Mouse (Mus musculus): ENCODE results near the gene AL607142.1. TPM values are rescaled to one million over a fixed set of nuclear protein-coding genes. Genes with fewer than 3 reads are reported as not detected.

The AL607142.1 gene
- total and polyA plus RNA-seq, 2 experiments from 2014 or later, result not detected

DNA sequence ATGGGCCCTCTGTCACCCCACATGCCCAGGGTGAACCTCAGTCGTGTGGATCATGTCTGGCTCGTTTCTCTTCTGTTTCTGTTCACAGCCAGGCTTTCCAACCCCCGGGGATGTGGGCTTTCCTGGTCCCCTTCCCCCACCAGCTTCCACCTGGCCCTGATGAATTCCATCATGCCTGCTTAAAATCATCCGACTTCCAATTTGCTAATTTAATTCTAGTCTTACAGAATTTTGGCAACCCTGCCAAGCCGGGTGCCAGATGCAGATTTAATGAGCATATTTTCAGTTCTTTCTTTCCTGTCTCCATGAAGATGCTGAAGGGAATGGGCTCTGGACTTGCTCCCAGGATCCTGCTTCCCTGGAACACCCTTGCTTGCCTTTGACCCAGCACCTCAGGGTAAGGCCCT lies 19.7 kb upstream of the AL607142.1 start:
- ATAC-seq (no peak), DNase-seq (ENCODE audit: low spot score) (peak; percentile 26)
- Histone ChIP-seq H3K36me3 (ENCODE audit: insufficient read depth, low read length) (no peaks in the 10 kb centered on the region), H3K4me3 (ENCODE audit: low read length) (no peak overlapping the region), H3K4me2 (ENCODE audit: low read depth, low read length) (no peak overlapping the region), H3K27me3 (ENCODE audit: insufficient read depth, low read length) (no peaks in the 10 kb centered on the region), H3K4me1 (ENCODE audit: insufficient read depth, low read length) (no peaks in the 10 kb centered on the region; the same call in 1 of the 2 replicates), H3K9ac (replicated peaks; ENCODE audit: low read length) (no peak overlapping the region), H3K27ac (no peak overlapping the region), H3K9me3 (ENCODE audit: low read length) (no peaks in the 10 kb centered on the region)
- 24% methylated on average over 5 of the region's 5 CpGs for WGBS
- no peak for TF ChIP-seq CTCF (IDR thresholded peaks at IDR 0.05; ENCODE audit: low read depth)

DNA sequence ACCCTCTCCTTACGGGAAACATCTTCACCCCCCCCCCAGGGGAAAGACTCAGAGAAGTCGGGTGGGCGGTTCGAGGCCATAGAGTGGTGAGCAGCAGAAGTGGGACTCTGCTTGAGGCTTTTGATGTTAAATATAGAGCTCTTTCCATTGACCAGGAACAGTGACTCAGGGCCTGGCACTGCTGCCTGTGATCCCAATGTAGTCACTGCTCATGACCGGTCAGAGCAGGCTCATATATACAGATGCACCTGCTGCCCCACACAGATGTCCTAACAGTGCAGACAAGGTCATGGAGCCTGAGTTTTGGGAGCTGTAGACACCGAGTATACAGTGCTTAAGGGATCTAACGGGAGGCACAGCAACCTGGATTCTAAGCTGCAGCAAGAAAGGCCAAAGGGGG lies 18.9 kb upstream of the AL607142.1 start:
- DNase-seq (ENCODE audit: low spot score) (no peak), ATAC-seq (no peak)
- H3K4me1 ChIP-seq (ENCODE audit: insufficient read depth, low read length), result no peaks in the 10 kb centered on the region; the same call in 1 of the 2 replicates
- no peak for TF ChIP-seq CTCF (IDR thresholded peaks at IDR 0.05; ENCODE audit: low read depth)
- 83% methylated on average over 7 of the region's 7 CpGs for WGBS
- H3K4me2 ChIP-seq (ENCODE audit: low read depth, low read length), result no peak overlapping the region
- H3K36me3 ChIP-seq (ENCODE audit: insufficient read depth, low read length), result no peaks in the 10 kb centered on the region
- H3K9ac ChIP-seq (replicated peaks; ENCODE audit: low read length), result no peak overlapping the region
- no peak overlapping the region for H3K27ac ChIP-seq
- H3K4me3 ChIP-seq (ENCODE audit: low read length), result no peak overlapping the region
- H3K27me3 ChIP-seq (ENCODE audit: insufficient read depth, low read length), result no peaks in the 10 kb centered on the region
- no peaks in the 10 kb centered on the region for H3K9me3 ChIP-seq (ENCODE audit: low read length)

DNA sequence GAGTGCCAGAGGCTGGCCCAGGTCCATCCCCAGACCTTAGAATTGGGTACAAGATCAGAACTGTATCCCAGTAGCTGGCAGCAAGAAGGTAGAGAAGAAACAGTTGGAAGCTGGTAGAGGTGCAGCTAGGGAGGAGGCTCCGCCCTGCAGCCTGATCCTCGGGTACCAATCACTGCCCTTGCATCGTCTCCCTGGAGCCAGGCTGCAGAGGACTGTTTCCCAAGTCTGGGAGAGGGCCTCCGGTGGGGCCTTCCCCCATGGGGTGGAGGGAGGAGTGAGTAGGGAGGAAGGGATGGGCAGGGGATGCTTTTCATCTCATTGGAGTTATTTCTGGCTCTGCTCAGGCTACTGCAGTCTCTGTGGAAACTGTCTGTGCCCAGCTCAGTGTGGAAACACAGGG lies 17.7 kb upstream of the AL607142.1 start:
- Histone ChIP-seq H3K4me2 (ENCODE audit: low read depth, low read length) (no peak overlapping the region), H3K9me3 (ENCODE audit: low read length) (no peaks in the 10 kb centered on the region), H3K4me3 (ENCODE audit: low read length) (no peak overlapping the region), H3K4me1 (ENCODE audit: insufficient read depth, low read length) (no peaks in the 10 kb centered on the region; the same call in 1 of the 2 replicates), H3K27ac (no peak overlapping the region), H3K27me3 (ENCODE audit: insufficient read depth, low read length) (no peaks in the 10 kb centered on the region), H3K9ac (replicated peaks; ENCODE audit: low read length) (no peak overlapping the region), H3K36me3 (ENCODE audit: insufficient read depth, low read length) (no peaks in the 10 kb centered on the region)
- 40% methylated on average over 4 of the region's 4 CpGs for WGBS
- ATAC-seq (no peak), DNase-seq (ENCODE audit: low spot score) (no peak)
- no peak for TF ChIP-seq CTCF (IDR thresholded peaks at IDR 0.05; ENCODE audit: low read depth)

DNA sequence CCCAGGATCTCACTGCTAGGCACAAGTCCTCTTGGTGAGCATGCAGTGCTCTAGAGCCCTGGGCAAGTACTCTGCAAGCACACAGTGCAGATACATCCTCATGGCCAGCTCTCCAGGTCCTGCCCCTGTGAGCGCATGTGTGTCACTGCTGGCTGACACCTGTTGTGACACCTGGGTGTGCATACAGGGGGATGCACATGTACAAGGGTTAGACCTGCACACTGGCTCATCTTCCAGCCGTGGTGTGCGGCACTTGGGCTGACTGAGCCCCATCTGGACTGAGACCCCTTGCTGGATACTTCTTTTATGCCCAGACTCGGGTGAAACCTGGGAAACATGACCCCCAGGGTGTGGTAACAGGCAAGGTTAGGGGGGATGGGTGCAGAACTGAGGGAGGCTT lies 16.5 kb upstream of the AL607142.1 start:
- Histone ChIP-seq H3K9me3 (ENCODE audit: low read length) (no peaks in the 10 kb centered on the region), H3K4me1 (ENCODE audit: insufficient read depth, low read length) (no peaks in the 10 kb centered on the region; the same call in 1 of the 2 replicates), H3K9ac (replicated peaks; ENCODE audit: low read length) (no peak overlapping the region), H3K4me2 (ENCODE audit: low read depth, low read length) (no peak overlapping the region), H3K27ac (no peak overlapping the region), H3K4me3 (ENCODE audit: low read length) (no peak overlapping the region), H3K36me3 (ENCODE audit: insufficient read depth, low read length) (no peaks in the 10 kb centered on the region), H3K27me3 (ENCODE audit: insufficient read depth, low read length) (no peaks in the 10 kb centered on the region)
- no peak for TF ChIP-seq CTCF (IDR thresholded peaks at IDR 0.05; ENCODE audit: low read depth)
- 81% methylated on average over 4 of the region's 4 CpGs for WGBS
- no peak for DNase-seq (ENCODE audit: low spot score)
- ATAC-seq, result no peak

DNA sequence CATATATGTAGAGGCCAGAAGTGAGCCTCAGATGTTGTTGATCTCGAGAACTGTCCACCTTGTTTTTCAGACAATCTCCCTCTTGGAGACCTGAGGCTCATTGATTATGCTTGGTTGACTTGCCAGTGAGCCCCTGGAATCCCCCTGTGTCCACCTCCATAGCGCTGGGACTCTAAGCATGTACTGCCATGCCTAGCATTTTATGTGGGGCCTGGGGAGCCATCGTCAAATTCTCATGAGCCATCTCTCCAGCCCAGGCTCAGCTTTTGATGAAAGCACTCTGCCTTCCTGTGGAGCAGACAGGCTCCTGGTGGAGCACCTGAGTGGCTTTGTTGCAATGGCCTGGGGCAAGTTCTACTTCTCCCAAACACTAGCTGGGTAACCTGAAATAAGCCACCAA lies 14.9 kb upstream of the AL607142.1 start:
- Histone ChIP-seq H3K4me3 (ENCODE audit: low read length) (no peak overlapping the region), H3K36me3 (ENCODE audit: insufficient read depth, low read length) (no peaks in the 10 kb centered on the region), H3K4me2 (ENCODE audit: low read depth, low read length) (no peak overlapping the region), H3K27me3 (ENCODE audit: insufficient read depth, low read length) (no peaks in the 10 kb centered on the region), H3K9ac (replicated peaks; ENCODE audit: low read length) (no peak overlapping the region), H3K27ac (no peak overlapping the region), H3K9me3 (ENCODE audit: low read length) (no peaks in the 10 kb centered on the region), H3K4me1 (ENCODE audit: insufficient read depth, low read length) (no peaks in the 10 kb centered on the region; the same call in 1 of the 2 replicates)
- 90% methylated on average over 3 of the region's 3 CpGs for WGBS
- no peak for DNase-seq (ENCODE audit: low spot score)
- no peak for TF ChIP-seq CTCF (IDR thresholded peaks at IDR 0.05; ENCODE audit: low read depth)
- ATAC-seq, result no peak

DNA sequence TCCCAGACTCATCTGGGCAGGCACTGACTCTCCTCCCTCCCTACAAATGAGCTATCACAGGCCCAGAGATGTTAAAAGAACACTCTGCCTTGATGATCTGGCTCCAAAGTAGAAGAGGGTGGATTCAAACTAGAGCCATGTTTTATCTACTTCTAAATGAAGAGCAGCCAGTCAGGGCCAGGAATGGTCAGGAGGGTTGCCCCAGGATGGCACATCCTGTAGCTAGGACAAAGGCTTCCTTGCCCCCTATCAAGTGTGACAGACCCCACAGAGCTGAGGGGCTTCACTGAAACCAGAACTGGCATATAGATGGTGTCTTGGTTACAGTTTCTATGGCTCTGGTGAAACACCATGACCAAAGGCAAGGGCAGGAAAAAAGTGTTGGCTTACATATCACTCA lies 12.3 kb upstream of the AL607142.1 start:
- no peak for TF ChIP-seq CTCF (IDR thresholded peaks at IDR 0.05; ENCODE audit: low read depth)
- H3K4me1 ChIP-seq (ENCODE audit: insufficient read depth, low read length), result no peaks in the 10 kb centered on the region
- H3K4me2 ChIP-seq (ENCODE audit: low read depth, low read length), result no peak overlapping the region
- no peak overlapping the region for H3K9ac ChIP-seq (replicated peaks; ENCODE audit: low read length)
- H3K36me3 ChIP-seq (ENCODE audit: insufficient read depth, low read length), result no peaks in the 10 kb centered on the region
- no peaks in the 10 kb centered on the region for H3K27me3 ChIP-seq (ENCODE audit: insufficient read depth, low read length)
- ATAC-seq (no peak), DNase-seq (ENCODE audit: low spot score) (no peak)
- H3K4me3 ChIP-seq (ENCODE audit: low read length), result no peak overlapping the region
- H3K27ac ChIP-seq, result no peak overlapping the region
- H3K9me3 ChIP-seq (ENCODE audit: low read length), result no peaks in the 10 kb centered on the region

DNA sequence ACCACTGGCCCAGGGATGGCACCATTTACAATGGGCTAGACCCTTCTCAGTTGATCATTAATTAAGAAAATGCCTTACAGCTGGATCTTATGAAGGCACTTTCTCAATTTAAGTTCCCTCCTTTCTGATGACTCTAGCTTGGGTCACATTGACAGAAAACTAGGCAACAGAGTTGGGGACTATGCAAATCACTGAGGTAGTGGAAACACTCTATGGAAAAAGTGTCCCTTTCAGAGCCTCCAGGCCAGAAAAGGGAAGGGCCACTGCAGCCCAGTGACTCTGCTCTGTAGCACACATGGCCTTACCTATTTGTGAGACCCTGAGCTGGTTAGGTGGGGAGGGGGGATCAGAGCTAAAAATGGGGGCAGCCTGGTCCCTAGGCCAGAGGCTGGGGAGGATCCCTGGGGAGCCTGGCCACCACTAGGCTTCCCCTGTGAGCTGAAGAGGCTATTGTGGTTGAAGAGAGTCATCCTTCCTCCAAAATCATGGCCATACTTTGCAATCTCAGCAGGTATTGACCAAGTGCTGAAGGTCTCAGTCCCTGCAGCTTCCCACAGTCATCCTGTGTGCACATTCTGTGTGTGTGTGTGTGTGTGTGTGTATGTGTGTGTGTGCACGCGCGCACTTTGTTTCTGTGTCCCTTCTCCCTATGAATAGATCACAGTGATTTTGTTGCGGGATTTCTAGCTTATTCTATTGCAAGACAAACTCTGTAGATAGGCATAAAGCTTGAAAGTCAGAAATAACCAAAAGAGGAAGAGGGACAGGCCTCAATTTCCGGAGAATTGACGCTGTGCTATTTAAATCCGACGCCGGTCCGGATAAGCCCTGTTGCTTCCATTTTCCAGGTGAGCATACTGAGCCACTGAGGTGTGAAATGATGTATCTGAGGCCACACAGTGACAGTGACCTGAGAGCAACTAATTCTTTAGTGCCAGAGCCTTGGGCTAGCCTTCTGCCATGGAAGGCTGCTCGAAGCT lies 11.5 kb upstream of the AL607142.1 start:
- Histone ChIP-seq H3K9me3 (ENCODE audit: low read length) (no peaks in the 10 kb centered on the region), H3K27ac (no peak overlapping the region), H3K4me1 (ENCODE audit: insufficient read depth, low read length) (no peaks in the 10 kb centered on the region), H3K36me3 (ENCODE audit: insufficient read depth, low read length) (no peaks in the 10 kb centered on the region), H3K27me3 (ENCODE audit: insufficient read depth, low read length) (no peaks in the 10 kb centered on the region), H3K4me3 (ENCODE audit: low read length) (no peak overlapping the region), H3K9ac (replicated peaks; ENCODE audit: low read length) (no peak overlapping the region), H3K4me2 (ENCODE audit: low read depth, low read length) (no peak overlapping the region)
- TF ChIP-seq CTCF (IDR thresholded peaks at IDR 0.05; ENCODE audit: low read depth), result no peak
- 89% methylated on average over 11 of the region's 11 CpGs for WGBS
- ATAC-seq, result no peak
- DNase-seq (ENCODE audit: low spot score), result no peak

Data from hindbrain, postnatal 0 days (tissue).